Mouse (Mus musculus): ENCODE data around the gene Abl1.

Abl1 gene

GRCm38 (mm10) chr2:31745741-31746243 is 57.6 kb downstream of the Abl1 start:
- no peak for DNase-seq

GRCm38 (mm10) chr2:31746835-31747234 is 58.7 kb downstream of the Abl1 start:
- DNase-seq, result peak; percentile 29

- no peak for DNase-seq
Measured at GRCm38 (mm10) chr2:31749046-31749709, 61.0 kb downstream of the Abl1 start.

DNA sequence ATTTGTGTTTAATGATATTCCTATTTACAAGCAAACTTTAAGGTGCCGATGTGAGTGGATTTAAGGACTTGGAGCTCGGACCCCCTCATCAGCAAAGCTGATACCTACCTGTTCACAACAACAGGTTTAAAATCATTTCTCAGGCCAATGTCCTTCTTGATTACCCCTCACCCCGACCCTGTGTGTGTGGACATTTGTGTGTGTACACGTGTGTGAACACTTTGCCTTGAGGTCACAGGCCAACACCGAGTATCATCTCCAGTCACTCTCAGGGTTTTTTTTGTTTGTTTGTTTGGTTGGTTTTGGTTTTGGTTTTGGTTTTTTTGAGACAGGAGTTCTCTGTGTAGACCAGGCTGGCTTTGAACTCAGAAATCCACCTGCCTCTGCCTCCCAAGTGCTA is 62.0 kb downstream of the Abl1 start:
- DNase-seq, result no peak

GRCm38 (mm10) chr2:31757472-31757871 is 69.3 kb downstream of the Abl1 start:
- DNase-seq, result no peak

DNA sequence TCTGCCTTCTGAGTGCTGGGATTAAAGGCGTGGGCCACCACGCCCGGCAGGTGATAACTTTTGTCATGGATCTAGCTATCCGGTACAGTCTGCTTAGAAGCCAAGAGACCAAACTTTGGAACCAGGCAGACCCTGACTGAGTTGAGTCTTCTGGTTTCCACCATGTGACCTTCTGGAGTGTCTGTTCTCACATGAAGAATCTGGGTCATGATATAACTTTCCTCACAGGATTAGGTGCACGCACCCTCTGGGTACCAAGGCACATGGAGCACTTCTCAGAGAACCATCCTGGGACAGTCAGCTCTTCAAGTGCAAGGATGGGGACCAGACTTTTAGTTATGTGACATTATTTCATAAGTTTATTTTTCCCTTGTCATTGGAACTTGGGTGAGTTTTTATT is 70.8 kb downstream of the Abl1 start:
- no peak for DNase-seq

DNA sequence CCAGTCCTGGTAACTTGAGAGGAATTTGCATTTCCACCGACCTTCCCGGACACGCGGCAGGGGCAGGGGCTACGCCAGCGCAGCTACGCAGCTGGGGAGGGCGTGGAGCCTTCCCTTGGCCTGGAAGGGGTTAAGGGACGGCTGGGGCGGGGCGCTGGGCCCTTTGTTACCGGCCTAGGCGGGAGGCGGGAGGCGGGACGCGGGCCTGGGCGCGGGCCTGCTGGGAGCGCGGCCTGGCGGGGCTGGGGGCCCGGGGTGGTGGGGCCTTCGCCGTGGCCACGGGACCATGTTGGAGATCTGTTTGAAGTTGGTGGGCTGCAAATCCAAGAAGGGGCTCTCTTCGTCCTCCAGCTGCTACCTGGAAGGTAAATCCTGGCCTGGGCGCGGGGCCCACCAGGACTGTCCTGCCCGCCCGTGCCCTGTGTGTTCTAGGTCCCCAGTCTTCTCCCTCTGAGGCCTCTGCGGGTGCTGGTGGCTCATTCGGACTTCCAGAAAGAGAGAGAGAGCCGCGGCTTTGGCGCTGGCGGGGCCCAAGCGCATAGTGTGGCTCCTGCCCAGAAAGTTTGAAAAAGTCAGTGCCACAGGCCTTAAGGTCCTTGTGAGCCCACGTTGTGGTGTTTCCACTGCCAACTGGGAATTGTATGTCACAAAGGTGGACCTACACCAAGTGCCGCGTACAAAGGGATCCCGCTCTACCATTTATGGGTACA is 71.7 kb downstream of the Abl1 start:
- peak; percentile 89 for DNase-seq

DNA sequence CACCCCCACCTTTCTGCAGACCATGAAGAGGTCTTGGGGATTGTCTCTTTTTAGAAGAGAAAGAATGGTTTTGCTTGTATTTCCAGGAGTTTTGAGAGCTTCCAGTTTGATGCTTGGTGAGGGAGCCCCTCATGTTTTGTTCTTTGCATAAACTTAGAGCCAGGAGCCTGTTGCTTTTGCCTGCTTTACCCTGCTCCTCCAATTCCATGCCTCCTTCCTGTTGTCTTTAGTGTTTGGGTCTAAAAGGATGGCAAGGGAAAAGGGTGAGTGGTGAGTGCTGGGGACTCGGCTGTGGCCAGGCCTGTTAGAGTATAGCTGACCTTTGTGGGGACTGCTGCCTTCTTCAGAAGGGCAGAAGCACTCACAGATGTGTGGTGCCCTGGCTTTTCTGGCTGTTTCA is 72.3 kb downstream of the Abl1 start:
- no peak for DNase-seq

GRCm38 (mm10) chr2:31761115-31761531 is 72.9 kb downstream of the Abl1 start:
- DNase-seq, result no peak

- DNase-seq, result peak; percentile 15
Measured at GRCm38 (mm10) chr2:31761585-31761984, 73.4 kb downstream of the Abl1 start.

DNA sequence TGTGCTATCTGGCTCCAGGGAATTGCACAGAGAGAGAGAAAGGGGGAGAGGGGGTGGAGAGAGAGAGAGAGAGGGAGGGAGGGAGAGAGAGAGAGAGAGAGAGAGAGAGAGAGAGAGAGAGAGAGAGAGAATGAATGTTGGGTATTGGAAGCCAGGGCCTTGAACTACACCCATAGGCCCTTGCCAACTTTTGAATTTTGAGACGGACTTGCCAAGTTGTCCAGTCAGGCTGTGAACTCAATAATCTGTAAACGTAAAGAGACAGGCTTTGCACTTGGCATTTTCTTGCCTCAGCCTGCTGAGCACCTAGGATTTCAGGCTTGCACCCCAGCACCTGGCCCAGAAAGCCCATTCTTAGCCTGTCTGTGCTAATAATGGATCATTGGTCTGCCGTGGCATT is 74.0 kb downstream of the Abl1 start:
- DNase-seq, result no peak

GRCm38 (mm10) chr2:31762853-31763252 is 74.7 kb downstream of the Abl1 start:
- no peak for DNase-seq

GRCm38 (mm10) chr2:31763271-31763670 is 75.1 kb downstream of the Abl1 start:
- no peak for DNase-seq

- DNase-seq, result no peak
Measured at GRCm38 (mm10) chr2:31767104-31767503, 78.9 kb downstream of the Abl1 start.

DNA sequence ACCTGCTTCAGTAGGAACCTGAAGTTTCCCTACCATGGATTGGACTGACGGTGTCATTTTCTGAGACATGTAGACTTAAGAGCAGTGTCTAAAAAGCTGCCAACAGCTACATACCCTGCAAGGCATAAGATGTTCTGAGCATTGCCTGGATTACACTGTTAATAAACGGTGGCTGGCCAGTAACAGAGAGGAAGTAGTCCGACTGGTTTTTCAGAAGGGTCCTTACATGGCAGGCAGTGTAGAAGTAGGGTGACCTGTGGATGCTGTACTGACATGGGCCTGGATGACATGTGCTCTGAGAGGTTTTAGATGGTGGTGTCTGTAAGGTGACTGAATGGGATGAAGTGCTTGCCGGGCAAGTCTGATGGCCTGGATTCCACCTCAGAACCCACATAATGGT is 79.6 kb downstream of the Abl1 start:
- no peak for DNase-seq

DNA sequence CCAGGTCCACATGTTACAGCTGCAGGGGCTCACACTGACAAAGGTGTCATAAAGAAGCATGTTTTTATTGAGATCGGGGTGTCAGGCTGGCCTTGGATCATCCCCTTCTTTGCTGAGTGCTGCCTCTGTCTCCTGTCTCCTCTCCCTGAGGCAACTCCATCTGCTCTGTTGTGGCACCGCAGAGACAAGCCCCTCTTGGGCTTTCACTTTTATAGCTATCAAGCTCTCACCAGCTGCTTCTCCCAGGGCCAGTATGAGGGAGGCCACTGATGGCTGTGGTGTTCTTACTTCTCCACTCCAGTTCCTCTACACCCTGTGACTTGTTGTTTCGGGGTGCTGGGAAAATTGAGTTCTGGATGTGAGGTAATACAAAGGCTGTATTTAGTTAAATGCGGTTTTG is 80.9 kb downstream of the Abl1 start:
- DNase-seq, result no peak

GRCm38 (mm10) chr2:31769631-31770111 is 81.5 kb downstream of the Abl1 start:
- DNase-seq, result no peak

GRCm38 (mm10) chr2:31770781-31771441 is 82.7 kb downstream of the Abl1 start:
- DNase-seq, result peak; percentile 65

GRCm38 (mm10) chr2:31776479-31776878 is 88.3 kb downstream of the Abl1 start:
- DNase-seq, result no peak

GRCm38 (mm10) chr2:31779258-31779657 is 91.1 kb downstream of the Abl1 start:
- DNase-seq, result no peak

DNA sequence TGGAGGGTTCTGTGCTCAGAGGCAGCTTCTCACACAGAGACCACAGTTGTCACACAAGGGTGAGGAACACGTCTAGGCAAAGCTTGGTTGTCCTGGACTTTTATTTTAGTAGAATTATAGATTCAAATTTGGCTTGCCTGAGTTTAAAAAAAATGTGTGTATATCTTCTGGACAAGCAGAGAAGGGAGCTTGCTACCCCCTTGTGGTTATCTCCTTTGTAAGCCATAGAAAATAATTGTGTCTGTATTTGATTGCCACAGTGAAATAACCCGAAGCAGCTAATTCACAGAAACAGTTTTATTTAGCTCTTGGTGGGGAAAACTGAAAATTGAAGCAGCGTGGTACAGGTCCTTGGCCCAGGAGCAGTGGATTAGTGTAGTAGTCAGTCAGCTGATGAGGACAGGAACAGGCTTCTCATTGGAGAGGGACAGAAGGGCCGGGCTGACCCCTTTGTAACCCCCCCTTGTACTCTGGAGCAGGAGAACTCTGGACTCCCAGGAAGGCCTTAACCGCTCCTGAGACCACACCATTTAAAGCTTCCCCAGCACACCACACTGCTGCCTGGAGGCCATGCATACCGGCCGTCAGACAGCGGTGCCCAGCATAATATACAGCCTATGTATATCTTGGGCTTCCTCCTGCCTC is 94.9 kb downstream of the Abl1 start:
- DNase-seq, result no peak

DNA sequence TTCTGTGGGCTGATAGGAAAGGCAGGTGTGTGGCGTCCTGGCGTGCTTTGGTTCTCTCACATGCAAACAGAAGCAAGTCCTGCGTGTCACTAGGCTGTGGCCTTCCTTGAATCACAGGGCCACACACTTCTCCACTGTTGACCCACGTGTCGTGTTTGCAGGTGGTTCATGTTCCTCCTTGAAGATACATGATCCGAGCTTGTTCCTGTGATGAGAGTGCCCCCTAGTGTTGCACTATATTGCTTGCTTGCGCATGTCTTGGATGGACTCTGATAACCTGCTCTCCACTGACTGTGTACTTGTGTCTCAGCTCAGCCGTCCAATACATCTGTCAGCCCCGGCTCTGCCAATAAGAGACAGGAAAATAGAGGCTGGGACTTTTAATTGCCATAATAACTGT is 96.9 kb downstream of the Abl1 start:
- peak; percentile 86 for DNase-seq

DNA sequence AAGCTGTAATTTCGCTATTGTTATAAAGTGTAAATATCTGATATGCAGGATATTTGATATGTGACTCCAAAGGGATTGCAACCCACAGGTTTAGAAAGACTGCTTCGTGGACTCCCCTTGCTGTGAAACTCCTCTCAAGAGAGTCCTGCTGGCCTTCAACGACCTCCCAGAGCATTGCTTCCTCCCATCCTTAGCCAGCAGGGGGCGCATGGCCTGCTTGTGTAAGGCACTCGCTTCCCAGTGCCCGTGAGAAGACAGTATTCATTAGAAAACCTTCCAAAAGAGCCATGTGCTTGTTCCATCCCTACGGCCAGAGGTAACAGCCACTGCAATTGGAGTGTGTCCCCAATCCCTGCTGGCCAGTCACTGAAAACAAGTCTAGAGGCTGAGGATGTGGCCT is 98.9 kb downstream of the Abl1 start:
- peak; percentile 85 for DNase-seq

Data from thymus, postnatal 14 days (tissue).